Mouse (Mus musculus) testis, adult 2 months (tissue): ENCODE data around the gene Galr3. TPM values are rescaled to one million over a fixed set of nuclear protein-coding genes. Genes with fewer than 3 reads are reported as not detected.
"Not testable (repeated sequence)": the region's sequence is repeated elsewhere in the genome, so short reads cannot be mapped to it uniquely, and the experiment has no call there.

Experiments used
- H3K27ac ChIP-seq: fragments of 200-500 bp; 2 replicates; pipeline ENCODE4 v1.5.1; 2012; ENCODE audit warnings: low read depth, low read length; ENCODE audit not compliant: control insufficient read depth, insufficient read depth
- H3K27me3 ChIP-seq: fragments of 200-500 bp; 2 replicates; pipeline ENCODE4 v1.6.1; 2012; ENCODE audit warnings: mild to moderate bottlenecking, low read length, moderate library complexity; ENCODE audit not compliant: control insufficient read depth, insufficient read depth
- H3K36me3 ChIP-seq: fragments of 200-500 bp; 2 replicates; pipeline ENCODE4 v1.6.1; 2012; ENCODE audit warnings: mild to moderate bottlenecking, low read length; ENCODE audit not compliant: control insufficient read depth, insufficient read depth
- H3K4me1 ChIP-seq: fragments of 200-500 bp; 2 replicates; pipeline ENCODE4 v1.6.1; 2012; ENCODE audit warnings: low read length; ENCODE audit not compliant: control insufficient read depth, insufficient read depth
- H3K4me3 ChIP-seq: fragments of 200-500 bp; 2 replicates; pipeline ENCODE4 v1.5.1; 2012; ENCODE audit warnings: low read depth, mild to moderate bottlenecking, low read length, moderate library complexity, mixed read lengths; ENCODE audit not compliant: control insufficient read depth
- CTCF ChIP-seq: fragments of 200-500 bp; IDR thresholded peaks from 2 replicates; pipeline ENCODE4 v1.5.1; 2012; ENCODE audit warnings: low read depth, mild to moderate bottlenecking, inconsistent platforms, low read length, moderate library complexity; ENCODE audit not compliant: control insufficient read depth, insufficient read depth, insufficient replicate concordance
- POLR2A ChIP-seq: fragments of 200-500 bp; IDR thresholded peaks from 2 replicates; pipeline ENCODE4 v1.6.1; 2012; ENCODE audit warnings: low read depth, mild to moderate bottlenecking, inconsistent platforms, low read length, moderate library complexity; ENCODE audit not compliant: control insufficient read depth
- polyA plus RNA-seq: library from polyadenylated mRNA; depleted of rRNA; stranded (reverse); fragments of >200 nt; gene quantifications from 2 replicates; pipeline ENCODE4 v1.2.3, GENCODE M21; 2012

Gene Galr3
- polyA plus RNA-seq, 1 experiment: not detected

DNA sequence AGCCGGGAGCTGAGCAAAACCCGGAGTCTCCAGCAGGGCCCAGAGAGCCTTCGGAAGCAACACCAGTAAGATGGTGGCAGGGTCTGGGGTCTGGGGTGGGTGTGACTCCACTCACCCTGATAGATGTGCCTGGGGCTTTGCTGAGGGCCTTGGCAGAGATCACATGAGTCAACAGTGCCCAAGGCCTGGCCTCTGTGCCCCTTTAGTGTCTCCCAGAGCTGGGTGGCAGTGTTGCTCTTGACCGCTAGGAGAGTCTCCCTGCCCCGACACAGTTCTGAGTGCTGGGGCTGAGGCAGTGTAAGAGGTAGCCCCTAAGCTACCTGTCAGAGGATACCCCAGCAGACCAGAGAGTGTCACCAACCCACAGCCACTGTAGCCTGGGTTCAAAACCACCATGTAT is 40.1 kb upstream of the Galr3 start:
- Histone ChIP-seq H3K27ac (no peak overlapping the region), H3K4me1 (no peaks in the 10 kb centered on the region), H3K4me3 (no peak overlapping the region), H3K36me3 (no peaks in the 10 kb centered on the region), H3K27me3 (no peaks in the 10 kb centered on the region)
- no peak for TF ChIP-seq CTCF
- TF ChIP-seq POLR2A: no peak

DNA sequence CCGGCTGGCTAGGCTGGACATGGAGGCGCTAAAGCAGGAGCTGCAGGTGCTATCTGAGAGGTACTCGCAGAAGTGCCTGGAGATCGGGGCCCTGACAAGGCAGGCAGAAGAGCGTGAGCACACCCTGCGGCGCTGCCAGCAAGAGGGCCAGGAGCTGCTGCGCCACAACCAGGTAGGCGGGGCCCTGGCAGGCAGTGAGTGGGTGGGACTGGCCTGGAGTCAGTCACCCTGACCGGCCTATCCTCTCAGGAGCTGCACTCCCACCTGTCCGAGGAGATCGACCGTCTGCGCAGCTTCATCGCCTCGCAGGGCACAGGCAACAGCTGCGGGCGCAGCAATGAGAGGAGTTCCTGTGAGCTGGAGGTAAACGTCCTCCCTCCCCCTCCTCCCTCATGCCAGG is 39.6 kb upstream of the Galr3 start:
- no peaks in the 10 kb centered on the region for H3K4me1 ChIP-seq
- H3K36me3 ChIP-seq: no peaks in the 10 kb centered on the region
- H3K4me3 ChIP-seq: no peak overlapping the region
- no peaks in the 10 kb centered on the region for H3K27me3 ChIP-seq
- TF ChIP-seq POLR2A: no peak
- TF ChIP-seq CTCF: no peak
- no peak overlapping the region for H3K27ac ChIP-seq

DNA sequence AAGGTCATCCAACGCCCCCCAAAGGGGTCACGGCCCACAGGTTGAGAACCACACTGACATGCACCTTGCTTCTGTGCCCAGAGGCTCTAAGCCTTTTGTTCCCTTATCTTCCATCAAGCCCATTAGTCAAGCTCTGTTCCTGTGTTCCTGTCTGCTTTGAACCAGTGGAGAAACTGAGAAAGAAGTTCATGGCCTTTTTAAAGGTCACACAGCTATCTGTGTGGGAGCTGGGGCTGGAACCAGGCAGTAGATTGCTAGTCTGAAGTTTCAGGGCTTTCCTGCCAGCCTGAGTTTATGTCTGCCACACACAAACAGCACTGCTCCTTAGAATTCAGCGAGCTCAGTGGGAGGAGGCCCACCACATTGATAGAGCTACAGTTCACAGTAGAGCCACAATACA is 38.6 kb upstream of the Galr3 start:
- TF ChIP-seq POLR2A: no peak
- TF ChIP-seq CTCF: no peak
- Histone ChIP-seq H3K4me3 (no peak overlapping the region), H3K36me3 (no peaks in the 10 kb centered on the region), H3K4me1 (no peaks in the 10 kb centered on the region), H3K27me3 (no peaks in the 10 kb centered on the region), H3K27ac (no peak overlapping the region)

DNA sequence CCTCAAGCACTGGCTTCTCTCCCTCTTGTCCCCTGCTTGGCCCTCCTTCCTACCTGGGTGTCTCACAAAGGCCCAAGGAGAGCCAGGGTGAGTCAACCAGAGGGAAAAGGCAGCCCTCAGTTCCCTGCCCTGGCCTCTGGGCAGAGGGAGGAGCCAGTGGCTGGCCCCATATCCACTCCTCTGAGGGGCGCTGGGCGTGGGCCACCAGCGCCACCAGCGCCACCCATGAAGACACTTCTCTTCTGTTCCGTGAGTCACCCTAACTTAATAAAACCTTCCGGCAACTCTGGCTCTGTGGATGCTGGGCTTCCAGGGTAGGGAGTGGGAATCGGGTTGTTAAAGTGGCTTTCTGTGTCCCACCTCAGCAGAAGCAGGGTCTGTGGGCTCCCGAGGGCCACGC is 36.1 kb upstream of the Galr3 start:
- no peaks in the 10 kb centered on the region for H3K27me3 ChIP-seq
- H3K27ac ChIP-seq: no peak overlapping the region
- H3K4me3 ChIP-seq: no peak overlapping the region
- no peak for TF ChIP-seq POLR2A
- TF ChIP-seq CTCF: no peak
- no peaks in the 10 kb centered on the region for H3K4me1 ChIP-seq
- H3K36me3 ChIP-seq: no peaks in the 10 kb centered on the region

DNA sequence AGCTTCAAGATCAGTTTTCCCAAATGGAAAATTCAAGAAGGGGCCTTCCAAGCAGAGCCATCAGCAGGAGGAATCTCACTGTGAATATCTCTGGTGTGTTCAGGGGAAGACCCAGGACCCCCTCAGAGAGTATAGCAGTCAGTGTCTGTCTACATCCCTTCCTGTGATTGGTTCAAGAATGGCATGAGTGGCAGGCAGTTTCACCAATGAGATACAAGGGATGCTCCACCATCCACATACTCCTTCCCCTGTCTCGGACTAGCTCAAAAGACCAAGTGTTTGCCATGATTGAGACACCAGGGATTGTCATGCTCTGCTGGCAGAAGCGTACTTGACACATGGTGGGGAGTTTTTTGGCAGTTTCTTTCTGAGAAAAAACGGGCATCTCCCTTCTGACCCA is 35.0 kb upstream of the Galr3 start:
- Histone ChIP-seq H3K4me1 (no peaks in the 10 kb centered on the region), H3K4me3 (no peak overlapping the region), H3K36me3 (no peaks in the 10 kb centered on the region), H3K27ac (no peak overlapping the region), H3K27me3 (no peaks in the 10 kb centered on the region)
- TF ChIP-seq POLR2A: no peak
- no peak for TF ChIP-seq CTCF

DNA sequence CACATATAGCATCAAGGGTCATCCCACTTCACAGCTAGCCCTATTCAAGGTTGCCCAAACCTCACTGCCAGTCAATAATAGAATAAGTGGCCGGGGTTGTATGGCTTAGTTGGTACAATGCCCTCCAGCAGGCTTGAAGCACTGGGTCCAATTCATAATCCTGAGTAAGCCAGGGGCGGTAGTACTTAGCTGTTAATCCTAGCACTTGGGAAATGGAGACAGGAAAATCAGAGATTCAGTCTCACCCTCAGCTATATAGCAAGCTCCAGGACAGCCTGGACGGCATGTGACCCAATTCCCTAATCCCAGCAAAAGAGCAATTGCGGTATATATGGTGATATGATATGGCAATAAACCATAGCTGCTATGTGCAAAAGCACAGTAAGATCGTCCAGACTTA is 34.6 kb upstream of the Galr3 start:
- Histone ChIP-seq H3K27ac (no peak overlapping the region), H3K4me1 (no peaks in the 10 kb centered on the region), H3K27me3 (no peaks in the 10 kb centered on the region), H3K4me3 (no peak overlapping the region), H3K36me3 (no peaks in the 10 kb centered on the region)
- no peak for TF ChIP-seq CTCF
- TF ChIP-seq POLR2A: no peak

DNA sequence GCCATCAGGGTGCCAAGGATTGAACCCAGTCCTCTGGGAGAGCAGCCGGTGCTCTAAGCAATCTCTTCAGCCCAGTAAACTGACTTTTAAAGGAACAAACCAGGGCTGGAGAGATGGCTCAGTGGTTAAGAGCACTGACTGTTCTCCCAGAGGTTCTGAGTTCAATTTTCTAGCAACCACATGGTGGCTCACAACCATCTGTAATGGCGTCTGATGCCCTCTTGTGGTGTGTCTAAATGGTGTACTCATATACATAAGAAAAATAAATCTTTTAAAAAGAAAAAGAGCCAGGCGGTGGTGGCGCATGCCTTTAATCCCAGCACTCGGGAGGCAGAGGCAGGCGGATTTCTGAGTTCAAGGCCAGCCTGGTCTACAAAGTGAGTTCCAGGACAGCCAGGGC is 33.8 kb upstream of the Galr3 start:
- H3K36me3 ChIP-seq, H3K27ac ChIP-seq, H3K4me1 ChIP-seq, H3K4me3 ChIP-seq, H3K27me3 ChIP-seq: not testable (repeated sequence)

DNA sequence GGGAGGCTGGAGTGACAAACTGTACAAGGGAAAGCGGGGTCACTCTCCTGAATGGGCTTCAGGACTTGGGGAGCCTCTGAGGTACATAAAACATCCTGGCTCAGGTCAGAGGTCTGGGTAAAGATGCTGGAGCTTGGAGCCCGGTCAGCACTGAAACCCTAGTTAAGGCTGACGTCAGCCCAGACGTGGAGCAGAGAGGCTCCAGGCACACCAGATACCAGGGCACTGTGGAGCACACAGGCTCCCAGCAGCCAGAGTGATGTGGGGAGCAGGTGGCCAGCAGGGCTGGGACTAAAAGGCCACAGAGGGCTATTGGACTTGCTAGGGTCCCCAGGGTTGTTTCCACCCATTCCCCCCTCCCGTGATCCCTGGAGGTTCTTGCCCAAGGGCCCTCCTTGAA is 32.0 kb upstream of the Galr3 start:
- H3K27ac ChIP-seq: no peak overlapping the region
- TF ChIP-seq POLR2A (no peak), CTCF (no peak)
- H3K27me3 ChIP-seq: no peaks in the 10 kb centered on the region
- H3K4me1 ChIP-seq: no peaks in the 10 kb centered on the region
- no peaks in the 10 kb centered on the region for H3K36me3 ChIP-seq
- no peak overlapping the region for H3K4me3 ChIP-seq
